Mouse (Mus musculus) kidney, postnatal 25 days (tissue): ENCODE results near the gene Gm49661.

Experiments used
- DNase-seq, 2 experiments: peaks; one replicate each; pipeline ENCODE4 v3.0.0; 2021; ENCODE audit warnings: mixed read lengths in 2 of 2

Gene Gm49661

GRCm38 (mm10) chr8:84928456-84929306 lies 40.6 kb downstream of the Gm49661 start:
- DNase-seq = peak; percentile 78 to 79

- DNase-seq = no peak
Measured at GRCm38 (mm10) chr8:84927513-84927912, 41.7 kb downstream of the Gm49661 start.

GRCm38 (mm10) chr8:84925557-84925956 lies 43.7 kb downstream of the Gm49661 start:
- DNase-seq = no peak

- no peak for DNase-seq
Measured at GRCm38 (mm10) chr8:84921596-84921995, 47.6 kb downstream of the Gm49661 start.

GRCm38 (mm10) chr8:84918646-84919045 lies 50.6 kb downstream of the Gm49661 start:
- no peak for DNase-seq

- no peak for DNase-seq
Measured at GRCm38 (mm10) chr8:84917781-84918180, 51.5 kb downstream of the Gm49661 start.
